Mouse (Mus musculus) lung, postnatal 0 days (tissue): ENCODE data around the gene Nlrc3. TPM values are rescaled to one million over a fixed set of nuclear protein-coding genes. Genes with fewer than 3 reads are reported as not detected.
"Not testable (repeated sequence)": the region's sequence is repeated elsewhere in the genome, so short reads cannot be mapped to it uniquely, and the experiment has no call there.

ENCODE experiments used
- ATAC-seq: fragments of 200-750 bp; cut with Nextera tagmentation; 2 replicates; pipeline ENCODE4 v1.8.0; 2017; ENCODE audit warnings: moderate library complexity
- DNase-seq: peaks from one replicate; pipeline ENCODE4 v3.0.0-alpha.2; 2016; ENCODE audit warnings: low spot score
- H3K27ac ChIP-seq: fragments of 300-500 bp; sonication (generic); 2 replicates; pipeline ENCODE4 v1.5.1; 2014; ENCODE audit warnings: antibody characterized with exemption, mild to moderate bottlenecking, low read length, mixed read lengths
- H3K27me3 ChIP-seq: fragments of 300-500 bp; sonication (generic); replicated peaks from 2 replicates; pipeline ENCODE4 v1.6.1; 2014; ENCODE audit warnings: low read length, mixed read lengths; ENCODE audit not compliant: insufficient read depth
- H3K36me3 ChIP-seq: fragments of 300-500 bp; sonication (generic); 2 replicates; pipeline ENCODE4 v1.6.1; 2014; ENCODE audit warnings: low read length, mixed read lengths; ENCODE audit not compliant: insufficient read depth
- H3K4me1 ChIP-seq: fragments of 300-500 bp; sonication (generic); 2 replicates; pipeline ENCODE4 v1.6.1; 2014; ENCODE audit warnings: antibody characterized with exemption, low read depth, low read length, mixed read lengths; ENCODE audit not compliant: insufficient read depth
- H3K4me2 ChIP-seq: fragments of 300-500 bp; sonication (generic); replicated peaks from 2 replicates; pipeline ENCODE4 v1.6.1; 2014; ENCODE audit warnings: low read depth, mild to moderate bottlenecking, low read length, moderate library complexity, mixed read lengths
- H3K4me3 ChIP-seq: fragments of 300-500 bp; sonication (generic); 2 replicates; pipeline ENCODE4 v1.5.1; 2014; ENCODE audit warnings: low read depth, low read length
- H3K9ac ChIP-seq: fragments of 300-500 bp; sonication (generic); replicated peaks from 2 replicates; pipeline ENCODE4 v1.6.1; 2014; ENCODE audit warnings: low read depth, mild to moderate bottlenecking
- H3K9me3 ChIP-seq: fragments of 300-500 bp; sonication (generic); 2 replicates; pipeline ENCODE4 v1.6.1; 2016; ENCODE audit warnings: low read length, mixed read lengths
- CTCF ChIP-seq: IDR thresholded peaks from 2 replicates; pipeline ENCODE4 v1.5.1; 2016; ENCODE audit warnings: antibody characterized with exemption, mild to moderate bottlenecking
- EP300 ChIP-seq: IDR thresholded peaks from 2 replicates; pipeline ENCODE4 v1.6.1; 2016; ENCODE audit warnings: antibody characterized with exemption, mild to moderate bottlenecking, control low read depth
- WGBS: fragments of 180-500 bp; shearing (Covaris S2); extraction: QIAGEN DNeasy Blood & Tissue Kit; methylation state at CpG from one replicate; pipeline ENCODE4 v1.1.7; 2014; 5-methylcytosine and 5-hydroxymethylcytosine counted together
- polyA plus RNA-seq: library from polyadenylated mRNA; unstranded; fragments of >200 nt; fragmentation: Nextera tagmentation; extraction: Ambion mirVana; gene quantifications from 2 replicates; pipeline ENCODE4 v1.2.1, GENCODE M21; 2015

Nlrc3 gene
- 0.88 and 0.90 TPM in 2 replicates for polyA plus RNA-seq

DNA sequence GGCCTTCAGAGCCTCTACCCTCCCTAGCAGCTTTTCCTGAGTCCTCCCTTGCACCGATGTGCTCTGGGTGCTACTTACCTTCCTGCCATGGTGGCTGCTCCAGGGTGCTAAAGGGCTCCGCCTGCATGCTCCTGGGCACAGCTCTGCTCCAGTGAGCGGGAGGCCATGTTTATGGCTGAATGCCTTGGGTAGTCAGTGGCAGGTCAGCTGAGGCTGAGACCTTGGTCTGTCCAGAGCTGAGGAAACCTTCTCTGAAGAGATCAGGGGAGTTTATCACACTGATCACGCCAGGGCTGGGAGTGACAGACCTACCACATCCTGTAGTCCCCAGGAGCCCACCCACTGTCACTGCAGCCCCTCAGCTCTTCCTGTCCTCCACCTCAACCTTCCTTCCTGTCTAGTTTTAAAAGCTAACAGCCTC lies at the start of gene Nlrc3:
Gene Nlrc3 (minus strand): TSS at position 382 of the 421 bp plus-strand sequence.
- WGBS = 51% methylated on average over 4 of the region's 4 CpGs
- 0 out of 2 replicates have a peak within 1 kb of the TSS, but pooled peaks have one; percentile 14 for H3K4me2 ChIP-seq
- TF ChIP-seq CTCF = no peak
- TF ChIP-seq EP300 = no peak
- H3K27ac ChIP-seq = no peak within 1 kb of the TSS
- no peaks in the 10 kb centered on the region for H3K4me1 ChIP-seq
- peaks cover 5% of the 10 kb centered on the region; the same call in 1 of the 2 replicates for H3K36me3 ChIP-seq
- no peak within 1 kb of the TSS for H3K4me3 ChIP-seq
- H3K27me3 ChIP-seq = no peaks in the 10 kb centered on the region
- peak; percentile 59 for ATAC-seq
- no peaks in the 10 kb centered on the region for H3K9me3 ChIP-seq
- no peak within 1 kb of the TSS for H3K9ac ChIP-seq
- DNase-seq = no peak

DNA sequence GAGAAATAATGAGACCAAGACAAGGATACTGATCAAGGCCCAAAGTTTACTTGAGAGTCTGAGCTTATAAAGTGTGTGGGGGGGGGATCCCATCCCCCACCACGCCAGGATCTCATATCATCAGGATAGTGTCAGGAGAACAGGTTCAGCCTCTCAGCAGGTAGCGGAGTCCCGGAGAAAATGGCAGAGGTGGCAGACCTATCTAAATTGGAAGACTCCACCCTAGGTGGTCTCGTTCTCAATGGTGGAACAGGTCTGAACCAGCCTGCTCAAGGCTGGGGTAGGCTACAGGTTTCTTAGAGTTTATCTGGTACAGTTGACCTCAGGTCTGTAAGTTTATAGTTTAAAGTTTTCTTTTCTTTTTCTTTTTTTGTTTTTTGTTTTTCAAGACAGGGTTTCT lies 46.3 kb upstream of the Nlrc3 start:
- whole genome bisulfite sequencing = 67% methylated on average over 4 of the region's 4 CpGs
- ATAC-seq = no peak

GRCm38 (mm10) chr16:4021241-4021640 lies 44.8 kb upstream of the Nlrc3 start:
- Histone ChIP-seq H3K4me3 (no peak overlapping the region), H3K27me3 (no peaks in the 10 kb centered on the region), H3K4me2 (no peak overlapping the region), H3K9me3 (no peaks in the 10 kb centered on the region), H3K4me1 (no peaks in the 10 kb centered on the region), H3K27ac (no peak overlapping the region), H3K9ac (no peak overlapping the region), H3K36me3 (no peaks in the 10 kb centered on the region)
- TF ChIP-seq CTCF = no peak
- no peak for TF ChIP-seq EP300
- ATAC-seq (no peak), DNase-seq (no peak)
- 83% methylated on average over 1 of the region's 1 CpGs for WGBS

More for the DNA sequence above, 46.3 kb upstream of the Nlrc3 start:
- no peak for DNase-seq
- no peaks in the 10 kb centered on the region for H3K36me3 ChIP-seq
- H3K27ac ChIP-seq = no peak overlapping the region
- no peak overlapping the region for H3K4me3 ChIP-seq
- TF ChIP-seq CTCF (no peak), EP300 (no peak)
- no peaks in the 10 kb centered on the region for H3K9me3 ChIP-seq
- H3K4me1 ChIP-seq = no peaks in the 10 kb centered on the region
- no peak overlapping the region for H3K9ac ChIP-seq
- no peaks in the 10 kb centered on the region for H3K27me3 ChIP-seq
- no peak overlapping the region for H3K4me2 ChIP-seq

GRCm38 (mm10) chr16:4017466-4017865 lies 41.0 kb upstream of the Nlrc3 start:
- not testable (repeated sequence) for H3K27ac ChIP-seq, H3K9me3 ChIP-seq, H3K27me3 ChIP-seq, ATAC-seq, H3K4me2 ChIP-seq, H3K4me3 ChIP-seq, H3K9ac ChIP-seq, DNase-seq, H3K4me1 ChIP-seq, H3K36me3 ChIP-seq
- WGBS = 80% methylated on average over 6 of the region's 6 CpGs

DNA sequence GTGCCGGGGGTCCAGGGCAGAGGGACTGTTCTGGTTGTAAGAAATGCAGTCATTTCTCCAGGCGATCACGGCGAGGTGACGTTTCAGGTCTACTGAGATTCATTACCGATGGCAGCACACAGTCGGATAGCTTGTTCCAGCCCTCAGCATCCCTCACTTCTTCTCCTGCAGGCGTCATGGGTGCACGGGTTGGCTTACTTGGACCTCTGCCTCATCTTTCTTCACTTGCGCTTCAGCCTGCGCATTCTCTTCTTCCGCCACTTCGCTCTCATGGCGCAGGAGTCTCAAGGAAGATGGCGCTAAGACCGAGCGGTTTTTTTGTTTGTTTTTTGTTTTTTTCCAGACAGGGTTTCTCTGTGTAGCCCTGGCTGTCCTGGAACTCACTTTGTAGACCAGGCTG lies 40.4 kb upstream of the Nlrc3 start:
- not testable (repeated sequence) for H3K27ac ChIP-seq, H3K4me1 ChIP-seq, H3K4me2 ChIP-seq, ATAC-seq, H3K4me3 ChIP-seq, H3K36me3 ChIP-seq, H3K9ac ChIP-seq, DNase-seq, H3K27me3 ChIP-seq, H3K9me3 ChIP-seq
- WGBS = 73% methylated on average over 17 of the region's 17 CpGs

DNA sequence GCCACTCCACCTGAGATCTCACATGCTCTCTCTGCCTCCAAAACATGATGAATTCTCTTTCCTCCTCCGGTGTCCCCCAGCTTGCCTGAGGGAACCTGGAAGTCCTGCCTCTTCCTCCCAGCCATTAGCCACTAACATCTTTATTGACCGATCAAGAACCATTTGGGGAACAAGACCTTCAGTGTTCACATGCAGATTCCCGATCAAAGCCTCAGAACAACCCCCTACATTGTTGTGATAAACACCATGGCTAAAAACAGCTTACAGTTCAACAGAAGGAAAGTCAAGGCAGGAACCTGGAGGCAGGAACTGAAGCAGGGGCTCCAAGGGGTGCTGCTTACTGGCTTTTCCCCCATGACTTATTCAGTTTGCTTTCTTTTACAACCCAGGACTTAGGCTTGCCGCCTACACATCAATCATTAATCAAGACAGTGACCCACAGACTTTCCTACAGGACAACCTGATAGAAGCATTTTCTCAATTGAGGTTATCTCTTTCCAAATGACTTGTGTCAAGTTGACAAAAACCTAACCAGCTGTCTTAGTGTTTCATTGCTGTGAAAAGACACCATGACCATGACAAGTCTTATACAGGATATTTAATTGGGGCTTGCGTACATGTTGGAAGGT lies 37.7 kb upstream of the Nlrc3 start:
- Histone ChIP-seq H3K4me2 (no peak overlapping the region), H3K9ac (no peak overlapping the region), H3K4me1 (no peaks in the 10 kb centered on the region), H3K4me3 (no peak overlapping the region), H3K27me3 (no peaks in the 10 kb centered on the region), H3K9me3 (no peaks in the 10 kb centered on the region), H3K27ac (no peak overlapping the region), H3K36me3 (no peaks in the 10 kb centered on the region)
- DNase-seq (no peak), ATAC-seq (no peak)
- WGBS = 82% methylated on average over 5 of the region's 5 CpGs
- no peak for TF ChIP-seq CTCF
- TF ChIP-seq EP300 = no peak
